Mouse (Mus musculus) CH12.LX (cell line): ENCODE data around the gene Ugcg. TPM values are rescaled to one million over a fixed set of nuclear protein-coding genes. Genes with fewer than 3 reads are reported as not detected.

Experiments used
- DNase-seq: peaks from one replicate; pipeline ENCODE4 v3.0.0-alpha.2; 2013; ENCODE audit errors: extremely low read depth
- H3K27ac ChIP-seq: 2 replicates; pipeline ENCODE4 v1.5.1; 2012; ENCODE audit warnings: low read depth, mild to moderate bottlenecking, control low read depth, moderate library complexity; ENCODE audit not compliant: insufficient read depth
- H3K27me3 ChIP-seq: replicated peaks from 2 replicates; pipeline ENCODE3; 2012; ENCODE audit warnings: inconsistent platforms
- H3K36me3 ChIP-seq, 2 experiments: replicated peaks in 1 of 2; 2 replicates each; pipeline versions ENCODE3 to v1.6.1; 2012; ENCODE audit warnings: inconsistent platforms in 1 of 2, low read length in 1 of 2, mild to moderate bottlenecking in 1 of 2, mixed read lengths in 1 of 2, moderate library complexity in 1 of 2; ENCODE audit not compliant: control insufficient read depth in 1 of 2, insufficient read depth in 1 of 2
- H3K4me1 ChIP-seq, 2 experiments: 2 replicates each; pipeline ENCODE4 v1.6.1; 2012; ENCODE audit warnings: inconsistent platforms in 1 of 2, moderate library complexity in 1 of 2; ENCODE audit not compliant: insufficient read depth in 2 of 2, control insufficient read depth in 1 of 2
- H3K4me2 ChIP-seq: 2 replicates; pipeline ENCODE4 v1.6.1; 2012; ENCODE audit warnings: low read depth, mild to moderate bottlenecking, control low read depth; ENCODE audit not compliant: poor library complexity, insufficient read depth, severe bottlenecking
- H3K4me3 ChIP-seq, 3 experiments: fragments of 150-350 bp in 1 of 3; sonication (generic) in 1 of 3; replicated peaks in 1 of 3; 2 replicates each; pipeline versions ENCODE3 to v1.5.1; 2011 to 2012; ENCODE audit warnings: low read depth in 2 of 3, low read length in 2 of 3, mild to moderate bottlenecking in 2 of 3, moderate library complexity in 2 of 3, control low read depth in 1 of 3, improper control_type of control experiment in 1 of 3, inconsistent platforms in 1 of 3, mixed read lengths in 1 of 3; ENCODE audit not compliant: poor library complexity in 1 of 3
- H3K79me2 ChIP-seq: replicated peaks from 2 replicates; pipeline ENCODE4 v1.6.1; 2012; ENCODE audit warnings: mild to moderate bottlenecking, moderate library complexity; ENCODE audit not compliant: control insufficient read depth, poor library complexity, insufficient read depth, severe bottlenecking; ENCODE audit errors: extremely low read depth
- H3K9ac ChIP-seq: 2 replicates; pipeline ENCODE4 v1.6.1; 2012; ENCODE audit warnings: low read depth, mild to moderate bottlenecking, control low read depth, moderate library complexity; ENCODE audit not compliant: insufficient read depth
- H3K9me3 ChIP-seq: replicated peaks from 2 replicates; pipeline ENCODE3; 2012; ENCODE audit warnings: low read length, inconsistent platforms, mixed read lengths
- BHLHE40 ChIP-seq: IDR thresholded peaks from 2 replicates; pipeline ENCODE4 v1.6.1; 2011; ENCODE audit warnings: mild to moderate bottlenecking, low read depth, low read length, improper control_type of control experiment
- CTCF ChIP-seq, 2 experiments: IDR thresholded peaks in 1 of 2; conservative IDR thresholded peaks in 1 of 2; 2 replicates each; pipeline ENCODE4 v1.5.1; 2011 to 2012; ENCODE audit warnings: low read depth in 2 of 2, low read length in 2 of 2, improper control_type of control experiment in 1 of 2, inconsistent platforms in 1 of 2, mild to moderate bottlenecking in 1 of 2, moderate library complexity in 1 of 2
- E2F4 ChIP-seq: IDR thresholded peaks from 2 replicates; pipeline ENCODE4 v1.6.1; 2011; ENCODE audit warnings: low read depth, low read length, improper control_type of control experiment; ENCODE audit not compliant: insufficient replicate concordance
- ELF1 ChIP-seq: IDR thresholded peaks from 2 replicates; pipeline ENCODE4 v1.6.1; 2014; ENCODE audit warnings: low read depth, mild to moderate bottlenecking, inconsistent platforms, low read length, improper control_type of control experiment
- EP300 ChIP-seq: IDR thresholded peaks from 2 replicates; pipeline ENCODE4 v1.6.1; 2011; ENCODE audit warnings: low read length, improper control_type of control experiment
- ETS1 ChIP-seq: conservative IDR thresholded peaks from 2 replicates; pipeline ENCODE4 v1.6.1; 2012; ENCODE audit warnings: low read depth, mild to moderate bottlenecking, inconsistent platforms, low read length, improper control_type of control experiment, moderate library complexity
- GABPA ChIP-seq: IDR thresholded peaks from 2 replicates; pipeline ENCODE4 v1.6.1; 2012; ENCODE audit warnings: low read depth, low read length, improper control_type of control experiment, inconsistent platforms; ENCODE audit not compliant: insufficient replicate concordance
- HCFC1 ChIP-seq: IDR thresholded peaks from 2 replicates; pipeline ENCODE4 v1.6.1; 2012; ENCODE audit warnings: low read depth, mild to moderate bottlenecking, inconsistent platforms, low read length, improper control_type of control experiment
- IRF4 ChIP-seq: IDR thresholded peaks from 2 replicates; pipeline ENCODE4 v1.6.1; 2014; ENCODE audit warnings: low read depth, mild to moderate bottlenecking, inconsistent platforms, low read length, improper control_type of control experiment
- JUN ChIP-seq: IDR thresholded peaks from 2 replicates; pipeline ENCODE4 v1.6.1; 2011; ENCODE audit warnings: low read depth, mild to moderate bottlenecking, low read length, improper control_type of control experiment, moderate library complexity; ENCODE audit not compliant: insufficient read depth
- KAT2A ChIP-seq: IDR thresholded peaks from 2 replicates; pipeline ENCODE4 v1.6.1; 2012; ENCODE audit warnings: low read length, improper control_type of control experiment, inconsistent platforms; ENCODE audit not compliant: insufficient replicate concordance
- MAFK ChIP-seq: IDR thresholded peaks from 2 replicates; pipeline ENCODE4 v1.6.1; 2011; ENCODE audit warnings: low read length, improper control_type of control experiment; ENCODE audit not compliant: insufficient replicate concordance
- MAZ ChIP-seq: IDR thresholded peaks from 2 replicates; pipeline ENCODE4 v1.6.1; 2012; ENCODE audit warnings: low read depth, mild to moderate bottlenecking, inconsistent platforms, low read length, improper control_type of control experiment, moderate library complexity
- MXI1 ChIP-seq: IDR thresholded peaks from 2 replicates; pipeline ENCODE4 v1.6.1; 2011; ENCODE audit warnings: mild to moderate bottlenecking, low read depth, low read length, improper control_type of control experiment
- MYC ChIP-seq: IDR thresholded peaks from 2 replicates; pipeline ENCODE4 v1.6.1; 2011; ENCODE audit warnings: low read depth, mild to moderate bottlenecking, improper control_type of control experiment, low read length
- NELFE ChIP-seq: IDR thresholded peaks from 2 replicates; pipeline ENCODE4 v1.6.1; 2011; ENCODE audit warnings: low read depth, low read length, improper control_type of control experiment
- NRF1 ChIP-seq: IDR thresholded peaks from 2 replicates; pipeline ENCODE4 v1.6.1; 2014; ENCODE audit warnings: low read depth, mild to moderate bottlenecking, inconsistent platforms, low read length, improper control_type of control experiment, moderate library complexity
- POLR2A ChIP-seq: IDR thresholded peaks from 2 replicates; pipeline ENCODE4 v1.6.1; 2011; ENCODE audit warnings: low read depth, mild to moderate bottlenecking, improper control_type of control experiment, low read length
- RAD21 ChIP-seq: IDR thresholded peaks from 2 replicates; pipeline ENCODE4 v1.6.1; 2011; ENCODE audit warnings: low read depth, mild to moderate bottlenecking, low read length, improper control_type of control experiment, moderate library complexity
- SIN3A ChIP-seq: IDR thresholded peaks from 2 replicates; pipeline ENCODE4 v1.6.1; 2012; ENCODE audit warnings: low read length, improper control_type of control experiment, inconsistent platforms
- SMC3 ChIP-seq: IDR thresholded peaks from 2 replicates; pipeline ENCODE4 v1.6.1; 2011; ENCODE audit warnings: low read depth, low read length, improper control_type of control experiment
- TCF12 ChIP-seq: IDR thresholded peaks from 2 replicates; pipeline ENCODE4 v1.6.1; 2014; ENCODE audit warnings: low read depth, mild to moderate bottlenecking, inconsistent platforms, low read length, improper control_type of control experiment
- UBTF ChIP-seq: IDR thresholded peaks from 2 replicates; pipeline ENCODE4 v1.6.1; 2012; ENCODE audit warnings: low read depth, mild to moderate bottlenecking, inconsistent platforms, low read length, improper control_type of control experiment, moderate library complexity
- USF1 ChIP-seq: IDR thresholded peaks from 2 replicates; pipeline ENCODE4 v1.6.1; 2014; ENCODE audit warnings: low read depth, mild to moderate bottlenecking, inconsistent platforms, low read length, improper control_type of control experiment
- ZC3H11A ChIP-seq: IDR thresholded peaks from 2 replicates; pipeline ENCODE4 v1.6.1; 2012; ENCODE audit warnings: low read depth, mild to moderate bottlenecking, inconsistent platforms, low read length, improper control_type of control experiment
- ZKSCAN1 ChIP-seq: IDR thresholded peaks from 2 replicates; pipeline ENCODE4 v1.6.1; 2012; ENCODE audit warnings: low read depth, inconsistent platforms, low read length, improper control_type of control experiment, borderline replicate concordance
- ZMIZ1 ChIP-seq: IDR thresholded peaks from 2 replicates; pipeline ENCODE4 v1.6.1; 2012; ENCODE audit warnings: low read depth, mild to moderate bottlenecking, inconsistent platforms, low read length, improper control_type of control experiment
- ZNF384 ChIP-seq: IDR thresholded peaks from 2 replicates; pipeline ENCODE4 v1.6.1; 2012; ENCODE audit warnings: low read depth, low read length, improper control_type of control experiment, inconsistent platforms
- dilution Hi-C: fragments of 300-500 bp; cut with MboI; formaldehyde crosslinking; loops from 2 replicates; pipeline ENCODE4 v1.14.3; 2020; ENCODE audit warnings: low sequenced_read_pairs; ENCODE audit not compliant: extremely low pct_unique_long_range_greater_than_20kb, extremely low pct_ligation_motif_present
- in situ Hi-C: fragments of 300-500 bp; cut with MboI; formaldehyde crosslinking; loops from 3 replicates; pipeline ENCODE4 v1.14.3; 2019; ENCODE audit warnings: low sequenced_read_pairs, low pct_ligation_motif_present, low pct_unique_long_range_greater_than_20kb, mixed read lengths
- polyA plus RNA-seq: library from polyadenylated mRNA; unstranded; fragments of >175 nt; gene quantifications from 2 replicates; pipeline ENCODE4 v1.2.1, GENCODE M21; 2012; ENCODE audit warnings: low read depth; ENCODE audit not compliant: insufficient read length
- total RNA-seq, 2 experiments: library from RNA; depleted of rRNA; stranded (reverse); fragments of 300-350 nt in 1 of 2; fragments of >200 nt in 1 of 2; gene quantifications; 2 replicates each; pipeline ENCODE4 v1.2.3; 2012 to 2014

The Ugcg gene
- total and polyA plus RNA-seq, 3 experiments, result 25.8 to 69.5 (median 28.7) TPM

GRCm38 (mm10) chr4:59248035-59248434 lies 59.0 kb downstream of the Ugcg start:
- H3K27me3 ChIP-seq, result no peaks in the 10 kb centered on the region
- H3K4me3 ChIP-seq, result no peak overlapping the region
- no peak overlapping the region for H3K27ac ChIP-seq
- no peak for DNase-seq
- dilution Hi-C loops (no loop called here), in situ Hi-C loops (no loop called here)
- H3K36me3 ChIP-seq, result no peaks in the 10 kb centered on the region
- no peak overlapping the region for H3K4me2 ChIP-seq
- H3K4me1 ChIP-seq, result peaks cover 3 to 12% of the 10 kb centered on the region in 2 experiments; a peak in 3 of 4 replicates
- no peaks in the 10 kb centered on the region for H3K9me3 ChIP-seq
- H3K9ac ChIP-seq, result no peak overlapping the region
- H3K79me2 ChIP-seq, result no peaks in the 10 kb centered on the region
- no peak for TF ChIP-seq POLR2A
- no peak for TF ChIP-seq ETS1
- TF ChIP-seq EP300, result no peak
- no peak for TF ChIP-seq ZNF384
- no peak for TF ChIP-seq MAFK
- TF ChIP-seq HCFC1, result no peak
- TF ChIP-seq SMC3, result no peak
- no peak for TF ChIP-seq CTCF (conservative IDR thresholded peaks at IDR 0.05 in 1 of 2, IDR thresholded peaks at IDR 0.05 in 1 of 2; ENCODE audit: low read depth in 2 of 2, low read length in 2 of 2)
- no peak for TF ChIP-seq BHLHE40
- TF ChIP-seq KAT2A, result no peak
- TF ChIP-seq E2F4, result no peak
- TF ChIP-seq IRF4, result no peak
- TF ChIP-seq USF1, result no peak
- TF ChIP-seq RAD21, result no peak
- TF ChIP-seq MYC, result no peak
- TF ChIP-seq MXI1, result no peak
- TF ChIP-seq UBTF, result no peak
- no peak for TF ChIP-seq ELF1
- no peak for TF ChIP-seq GABPA

GRCm38 (mm10) chr4:59252386-59253054 lies 63.5 kb downstream of the Ugcg start:
- Histone ChIP-seq H3K4me2 (no peak overlapping the region), H3K27me3 (no peaks in the 10 kb centered on the region), H3K27ac (no peak overlapping the region), H3K9me3 (no peaks in the 10 kb centered on the region), H3K36me3 (no peaks in the 10 kb centered on the region), H3K9ac (no peak overlapping the region), H3K79me2 (no peaks in the 10 kb centered on the region), H3K4me3 (no peak overlapping the region), H3K4me1 (peaks cover 17 to 31% of the 10 kb centered on the region in 2 experiments)
- in situ Hi-C loops, result loop anchor here (5.0 kb wide), 1 partner anchor 50 kb away; no protein-coding TSS in a partner anchor
- dilution Hi-C loops, result no loop called here
- TF ChIP-seq UBTF (no peak), ZMIZ1 (no peak), ELF1 (no peak), GABPA (no peak), MXI1 (no peak), ZC3H11A (no peak), NRF1 (no peak), SIN3A (no peak), TCF12 (no peak), POLR2A (no peak), JUN (no peak), MYC (no peak), NELFE (no peak), SMC3 (no peak), MAZ (no peak), BHLHE40 (no peak), EP300 (no peak), ZKSCAN1 (no peak)
- DNase-seq, result no peak
